Mouse (Mus musculus) megakaryocyte-erythroid progenitor cell, adult 5-6 weeks (primary cell): ENCODE measurements around the gene Gm28035. TPM values are rescaled to one million over a fixed set of nuclear protein-coding genes. Genes with fewer than 3 reads are reported as not detected.

Experiments
- ATAC-seq: replicated peaks from 2 replicates; pipeline ENCODE4 v1.8.0; 2016; ENCODE audit warnings: mild to moderate bottlenecking, inconsistent platforms; ENCODE audit not compliant: severe bottlenecking, poor library complexity, low FRiP score, low TSS enrichment
- total RNA-seq, 2 experiments: library from RNA; stranded (forward) in 1 of 2; stranded (reverse) in 1 of 2; fragments of 200-1000, 215-1000 nt in 1 of 2; fragments of >200 nt in 1 of 2; fragmentation: Nextera tagmentation in 1 of 2; gene quantifications; 2 replicates each; pipeline ENCODE4 v1.2.3; 2014 to 2017

The Gm28035 gene
- total RNA-seq (2014; fragmentation: Nextera tagmentation): 2.2 TPM in 1 of 2 replicates, not detected in the other
- 0.09 TPM in 1 of 2 replicates, not detected in the other for total RNA-seq (2017)

- no peak for ATAC-seq
Observed at GRCm38 (mm10) chr2:30240267-30240666, at the start of gene Gm28035. Gene Gm28035 (plus strand): TSS chr2:30240567.

DNA sequence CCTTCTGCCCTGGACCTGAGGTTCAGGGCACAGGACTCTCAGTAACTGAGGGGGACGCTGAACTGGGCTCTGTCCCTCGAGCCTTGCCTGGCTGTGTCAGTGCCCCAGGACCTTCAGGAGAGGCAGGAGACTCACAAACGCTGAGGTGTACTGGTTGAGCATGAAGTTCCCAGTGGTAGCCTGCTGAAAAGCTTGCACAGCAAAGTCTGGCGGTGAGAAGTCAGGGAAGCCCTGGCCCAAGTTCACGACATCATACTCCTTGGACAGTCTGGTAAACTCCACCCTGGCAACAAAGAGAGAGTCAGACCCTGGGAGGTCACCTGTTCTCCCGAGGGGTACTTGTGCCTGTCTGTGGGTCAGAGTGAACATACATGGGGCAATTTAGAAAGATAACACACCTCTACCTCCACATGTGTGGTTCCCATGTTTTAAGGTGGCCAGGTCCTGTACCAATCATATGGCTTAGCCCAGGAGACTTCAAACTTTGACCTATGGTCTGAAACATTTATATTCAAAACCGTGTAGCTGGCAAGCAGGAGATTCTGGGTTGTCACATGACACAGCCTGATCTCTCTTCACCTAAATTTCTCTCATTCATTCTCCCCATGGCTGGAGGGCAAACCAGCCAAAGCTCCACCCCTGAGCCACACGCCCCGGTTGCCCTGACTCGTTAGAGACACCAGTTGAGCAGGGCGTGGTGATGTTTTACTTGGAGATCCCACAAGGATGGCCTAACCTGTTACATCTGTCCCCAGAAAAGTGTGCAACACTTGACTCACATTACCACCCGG is 48.4 kb upstream of the Gm28035 start:
- no peak for ATAC-seq

DNA sequence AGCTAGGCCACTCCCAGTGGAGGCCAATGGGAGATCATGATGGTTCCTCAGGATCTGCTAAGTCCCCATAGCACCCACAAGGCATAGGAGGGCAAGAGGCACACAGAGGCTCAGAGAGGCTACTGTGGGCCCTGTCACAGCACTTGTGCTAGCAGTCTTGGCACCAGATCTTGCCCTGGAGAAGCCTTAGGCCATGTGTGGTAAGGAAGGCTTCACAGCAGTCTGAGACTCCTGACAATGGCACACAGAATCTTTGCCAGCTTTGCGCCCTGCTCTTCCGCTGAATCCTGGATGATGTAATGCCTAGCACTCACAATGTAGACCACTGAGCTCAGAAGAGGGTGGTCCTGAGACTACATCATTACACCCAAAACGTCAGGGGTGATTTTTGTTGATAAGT is 45.7 kb upstream of the Gm28035 start:
- no peak for ATAC-seq

DNA sequence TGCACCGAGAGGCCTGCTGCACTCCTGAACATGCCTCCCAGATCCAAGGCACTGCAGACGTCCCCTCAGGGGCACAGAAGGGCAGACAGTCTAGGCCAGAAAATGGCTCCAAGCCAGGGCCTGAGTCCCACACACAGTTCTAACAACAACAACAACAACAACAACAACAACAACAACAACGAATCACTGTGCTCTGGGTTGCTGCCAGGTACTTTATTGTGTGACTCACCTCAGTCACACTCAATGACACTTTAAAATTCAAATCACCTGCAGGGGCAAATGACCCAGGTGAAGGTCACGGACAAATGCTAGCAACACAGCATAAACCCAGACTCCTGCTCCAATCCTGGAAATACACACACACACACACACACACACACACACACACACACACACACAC is 42.3 kb upstream of the Gm28035 start:
- no peak for ATAC-seq

DNA sequence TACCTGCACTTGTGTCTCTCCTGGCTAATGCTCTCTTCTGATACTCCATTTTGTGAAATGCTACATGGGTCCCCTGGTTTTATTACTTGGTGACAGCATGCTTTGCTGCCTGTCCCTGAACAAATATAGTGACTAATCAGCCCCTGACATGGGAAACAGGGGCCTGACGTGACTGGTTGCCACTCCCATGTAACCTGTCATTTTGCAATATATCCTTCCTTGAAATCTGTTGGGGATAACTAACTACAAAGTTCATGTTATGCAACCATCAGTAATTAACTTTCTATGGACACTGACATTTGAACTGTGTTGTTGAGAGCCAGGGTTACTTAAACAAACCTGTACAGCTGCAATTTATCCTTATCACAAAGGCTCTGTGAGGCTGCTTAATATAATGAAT is 40.4 kb upstream of the Gm28035 start:
- ATAC-seq: no peak

GRCm38 (mm10) chr2:30200388-30200925 is 39.9 kb upstream of the Gm28035 start:
- no peak for ATAC-seq

GRCm38 (mm10) chr2:30203439-30203838 is 36.9 kb upstream of the Gm28035 start:
- peak; percentile 43; the same call in 1 of the 2 replicates for ATAC-seq

DNA sequence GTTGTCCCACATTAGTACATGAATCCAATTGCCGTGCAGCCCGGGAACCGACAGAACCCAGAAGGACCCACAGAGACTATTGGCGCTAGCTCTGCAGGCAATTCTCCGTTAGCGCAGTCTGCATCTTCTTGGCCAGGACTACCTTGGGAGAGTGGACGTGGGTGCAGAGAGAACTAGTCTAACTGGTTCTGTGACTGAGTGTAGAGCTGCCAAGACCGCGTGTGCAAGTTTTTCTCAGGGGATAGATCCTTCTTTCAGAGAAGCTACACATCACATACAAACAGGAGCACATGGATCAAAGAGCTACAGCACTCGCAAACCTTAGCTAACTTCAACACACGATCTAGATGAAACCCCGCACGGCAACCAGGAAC is 35.1 kb upstream of the Gm28035 start:
- ATAC-seq: peak; percentile 15; the same call in 1 of the 2 replicates

GRCm38 (mm10) chr2:30205629-30206357 is 34.6 kb upstream of the Gm28035 start, which contains the start of gene Kyat1:
Gene Kyat1 (minus strand): TSS chr2:30205847.
- peak; percentile 91 for ATAC-seq

DNA sequence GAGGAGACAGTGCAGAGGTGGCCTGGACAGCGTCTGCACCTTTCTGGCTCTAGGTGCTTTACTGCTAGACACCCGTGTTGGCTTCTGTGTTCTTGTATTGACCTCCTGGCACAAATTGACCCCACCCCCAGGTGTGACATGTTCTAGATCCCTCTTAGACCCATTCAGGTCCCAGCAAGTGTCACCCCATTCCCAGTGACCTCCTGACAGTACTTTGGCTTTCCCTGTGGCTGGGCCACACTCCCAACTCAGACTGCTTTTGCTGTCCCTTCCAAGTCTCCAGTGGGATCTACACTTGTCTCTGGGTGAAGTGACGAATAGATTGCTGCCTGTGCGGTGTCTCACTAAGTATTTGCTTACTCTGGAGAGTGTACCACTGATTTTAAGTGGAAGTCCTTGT is 33.0 kb upstream of the Gm28035 start:
- no peak for ATAC-seq

DNA sequence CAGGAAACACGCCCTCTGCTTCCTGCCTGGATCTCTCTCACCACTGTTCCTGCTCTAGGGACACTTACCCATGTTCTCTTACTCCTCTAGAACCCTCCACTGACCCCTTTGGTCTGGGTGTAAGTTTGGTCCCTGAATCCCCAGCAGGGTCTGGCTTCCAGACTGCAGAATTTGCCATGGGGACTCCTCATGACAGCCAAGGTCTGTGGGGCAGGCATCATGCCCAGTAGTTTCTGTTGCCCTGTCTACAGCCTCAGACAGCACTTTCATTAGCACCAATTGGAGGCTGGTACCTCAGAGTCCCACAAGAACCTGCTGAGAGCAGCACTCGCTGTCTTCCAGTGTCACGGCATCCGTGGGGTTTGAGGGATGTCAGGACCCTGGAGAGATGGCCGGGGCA is 32.5 kb upstream of the Gm28035 start:
- ATAC-seq: no peak

DNA sequence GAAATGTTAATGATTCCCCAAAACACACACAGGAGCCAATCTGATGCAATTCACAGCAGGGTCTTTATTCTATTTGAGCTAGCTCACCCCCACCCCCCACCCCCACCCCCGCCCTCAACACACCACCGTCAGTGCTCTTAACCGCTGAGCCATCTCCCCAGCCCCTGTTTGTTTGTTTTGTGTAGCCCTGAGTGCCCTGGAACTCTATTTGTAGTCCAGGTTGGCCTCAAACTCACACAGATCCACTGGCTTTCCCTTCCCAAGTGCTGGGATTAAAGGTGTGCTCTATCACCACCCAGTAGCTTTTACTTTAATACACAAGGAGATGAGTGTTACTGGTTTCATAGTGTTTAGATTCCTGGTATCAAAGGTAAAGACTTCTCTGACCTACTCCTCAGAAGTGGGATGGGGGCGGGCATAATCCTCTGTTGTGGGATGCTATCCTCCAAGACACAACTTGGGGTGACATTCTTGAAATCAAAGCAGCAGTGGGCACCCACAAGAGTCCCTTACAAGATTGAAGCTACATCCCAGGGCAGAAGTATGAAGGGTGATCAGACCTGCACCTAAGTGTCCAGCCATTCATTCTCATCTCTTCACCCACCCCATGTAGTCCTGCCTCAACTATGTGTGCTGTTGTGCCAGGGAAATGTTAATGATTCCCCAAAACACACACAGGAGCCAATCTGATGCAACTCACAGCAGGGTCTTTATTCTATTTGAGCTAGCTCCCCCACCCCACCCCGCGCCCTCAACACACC is 28.8 kb upstream of the Gm28035 start:
- no peak for ATAC-seq

- ATAC-seq: no peak
Observed at GRCm38 (mm10) chr2:30212169-30212545, 28.2 kb upstream of the Gm28035 start.

- ATAC-seq: no peak
Observed at GRCm38 (mm10) chr2:30212951-30213350, 27.4 kb upstream of the Gm28035 start.

- no peak for ATAC-seq
Observed at GRCm38 (mm10) chr2:30214745-30215144, 25.6 kb upstream of the Gm28035 start.

DNA sequence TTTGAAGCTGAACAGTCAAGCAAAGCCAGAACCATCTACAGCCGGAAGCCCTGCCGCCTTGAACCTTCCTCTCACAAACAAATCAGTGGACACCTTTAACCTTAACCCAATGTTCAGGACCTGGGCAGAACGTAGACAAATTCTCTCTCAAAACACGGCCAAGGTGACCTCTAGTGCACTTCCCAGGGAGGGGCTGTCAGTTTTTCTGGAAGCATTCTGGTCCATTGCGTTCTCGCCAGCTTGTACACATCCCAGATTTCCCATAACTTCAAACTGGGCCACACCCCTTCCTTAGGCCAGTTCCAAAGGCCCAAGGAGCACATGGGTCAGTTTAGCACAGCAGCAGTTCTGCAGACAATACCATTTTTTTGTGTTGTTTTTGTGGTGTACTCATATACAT is 24.9 kb upstream of the Gm28035 start:
- ATAC-seq: no peak

GRCm38 (mm10) chr2:30216293-30216692 is 24.1 kb upstream of the Gm28035 start:
- no peak for ATAC-seq

- no peak for ATAC-seq
Observed at GRCm38 (mm10) chr2:30235593-30235992, 4.8 kb upstream of the Gm28035 start.

- no peak for ATAC-seq
Observed at GRCm38 (mm10) chr2:30236426-30237198, 3.8 kb upstream of the Gm28035 start.
